Mouse (Mus musculus) cortical plate, adult 2 months (tissue): Measurements from ENCODE around the gene Atg4b.

Experiments
- CTCF ChIP-seq: fragments of 200-500 bp; IDR thresholded peaks from 2 replicates; pipeline ENCODE4 v1.5.1; 2011; ENCODE audit warnings: mild to moderate bottlenecking, control low read depth, low read length; ENCODE audit not compliant: insufficient read depth; ENCODE audit errors: extremely low read depth
- POLR2A ChIP-seq: fragments of 200-500 bp; IDR thresholded peaks from 2 replicates; pipeline ENCODE4 v1.6.1; 2011; ENCODE audit warnings: mild to moderate bottlenecking, low read length, control low read depth; ENCODE audit not compliant: insufficient read depth; ENCODE audit errors: extremely low read depth

- TF ChIP-seq POLR2A = no peak
- TF ChIP-seq CTCF = no peak
Observed at GRCm38 (mm10) chr1:93811495-93812039, 60.3 kb downstream of the Atg4b start.
